9 mouse cellular contexts compared by ENCODE assay signal in genomic region chr13:98572011-98572570, GRCm38 (mm10).
DNase-seq lines count a peak whose midpoint lies in the region; ATAC-seq and TF ChIP-seq lines count a peak whose summit lies in the region.
"Had no signal": no experiment of that assay in that cellular context is flagged by ENCODE, and none has a peak within 500 bp of the region (broad histone marks: within the 10 kb centered on the region; RNA-seq: fewer than 3 reads in every experiment).

No protein-coding gene starts in this region.

- no peak overlapping the region for H3K27ac ChIP-seq in heart, embryonic 12.5 days (ENCODE audit: poor library complexity, severe bottlenecking)
- no peak overlapping the region for H3K27ac ChIP-seq in brown adipose tissue, adult 24 weeks (replicated peaks; ENCODE audit: low read depth, low read length)
- no peak overlapping the region for H3K27ac ChIP-seq in hindbrain, embryonic 12.5 days
- H3K27ac ChIP-seq in liver, postnatal 0 days (ENCODE audit: low read depth) = no peak overlapping the region

- H3K4me3 ChIP-seq in heart, embryonic 12.5 days = peak overlapping the region; percentile 52
- peak overlapping the region; percentile 35; the same call in 1 of the 2 replicates for H3K4me3 ChIP-seq in brown adipose tissue, adult 24 weeks (ENCODE audit: insufficient read depth, low read depth, low read length)
- H3K4me3 ChIP-seq in hindbrain, embryonic 12.5 days = peak overlapping the region; percentile 39
- peak overlapping the region; percentile 36; the same call in 1 of the 2 replicates for H3K4me3 ChIP-seq in liver, postnatal 0 days (ENCODE audit: low read depth, low read length)

- no peak for TF ChIP-seq CTCF in liver, postnatal 0 days (IDR thresholded peaks at IDR 0.05; ENCODE audit: low read depth)

- H3K36me3 ChIP-seq in heart, embryonic 12.5 days = no peaks in the 10 kb centered on the region
- H3K36me3 ChIP-seq in hindbrain, embryonic 12.5 days = no peaks in the 10 kb centered on the region
- H3K36me3 ChIP-seq in liver, postnatal 0 days (replicated peaks; ENCODE audit: insufficient read depth, low read length) = no peaks in the 10 kb centered on the region

- no peaks in the 10 kb centered on the region for H3K9me3 ChIP-seq in heart, embryonic 12.5 days (replicated peaks)
- H3K9me3 ChIP-seq in hindbrain, embryonic 12.5 days (replicated peaks) = no peaks in the 10 kb centered on the region
- no peaks in the 10 kb centered on the region for H3K9me3 ChIP-seq in liver, postnatal 0 days (ENCODE audit: low read length)

- DNase-seq in heart, postnatal 10 days = no peak
- DNase-seq in liver, postnatal 0 days = no peak
- no peak for DNase-seq in spleen, adult 18-20 months
- no peak for DNase-seq in gastrocnemius, adult 18-20 months (ENCODE audit: low spot score)
- DNase-seq: kidney, postnatal 14 days had no signal

- no peak for TF ChIP-seq EP300 in liver, postnatal 0 days (IDR thresholded peaks at IDR 0.05; ENCODE audit: low read depth)

- no peak for ATAC-seq in heart, embryonic 12.5 days (ENCODE audit: insufficient number of reproducible peaks, low FRiP score)
- peak; percentile 69 for ATAC-seq in hindbrain, embryonic 12.5 days (ENCODE audit: low FRiP score)
- no peak for ATAC-seq in liver, postnatal 0 days
- no peak for ATAC-seq in megakaryocyte progenitor cell, adult 5-6 weeks (replicated peaks; ENCODE audit: poor library complexity)

- peaks cover 16% of the 10 kb centered on the region for H3K4me1 ChIP-seq in heart, embryonic 12.5 days (replicated peaks)
- no peaks in the 10 kb centered on the region for H3K4me1 ChIP-seq in brown adipose tissue, adult 24 weeks (ENCODE audit: control insufficient read depth, insufficient read depth, insufficient read length, low read length)
- H3K4me1 ChIP-seq in hindbrain, embryonic 12.5 days = peaks cover 19% of the 10 kb centered on the region
- H3K4me1 ChIP-seq in liver, postnatal 0 days (ENCODE audit: insufficient read depth) = peaks cover 4% of the 10 kb centered on the region

- peaks cover 43% of the 10 kb centered on the region for H3K27me3 ChIP-seq in heart, embryonic 12.5 days (replicated peaks)
- H3K27me3 ChIP-seq in hindbrain, embryonic 12.5 days = peaks cover 68% of the 10 kb centered on the region
- H3K27me3 ChIP-seq in liver, postnatal 0 days (ENCODE audit: insufficient read depth, low read length) = peaks cover 38% of the 10 kb centered on the region

- 6% methylated on average over 9 of the region's 14 CpGs for WGBS in heart, embryonic 12.5 days
- 4% methylated on average over 9 of the region's 14 CpGs for WGBS in hindbrain, embryonic 12.5 days
- WGBS in liver, postnatal 0 days (ENCODE audit: insufficient replicate concordance) = 7% methylated on average over 11 of the region's 14 CpGs

- H3K4me2 ChIP-seq in heart, embryonic 12.5 days = peak overlapping the region; percentile 89
- H3K4me2 ChIP-seq in hindbrain, embryonic 12.5 days (replicated peaks) = peak overlapping the region; percentile 61
- H3K4me2 ChIP-seq in liver, postnatal 0 days (ENCODE audit: low read depth, low read length) = 0 out of 2 replicates have a peak overlapping the region, but pooled peaks have one; percentile 66

- H3K9ac ChIP-seq in heart, embryonic 12.5 days = peak overlapping the region; percentile 66; the same call in 1 of the 2 replicates
- no peak overlapping the region for H3K9ac ChIP-seq in hindbrain, embryonic 12.5 days
- H3K9ac ChIP-seq in liver, postnatal 0 days (replicated peaks) = no peak overlapping the region

- intact Hi-C loops in heart, postnatal 10 days (cut with DNase I) = no loop called here
